Mouse (Mus musculus): ENCODE measurements around the gene Smndc1. TPM values are rescaled to one million over a fixed set of nuclear protein-coding genes. Genes with fewer than 3 reads are reported as not detected.

The Smndc1 gene
- polyA plus RNA-seq, 1 experiment from 2014 or later: 40.4 TPM

GRCm38 (mm10) chr19:53392781-53393343 is 2.5 kb upstream of the Smndc1 start:
- Histone ChIP-seq H3K4me3 (no peak overlapping the region), H3K36me3 (peaks cover 8% of the 10 kb centered on the region), H3K27me3 (replicated peaks) (no peaks in the 10 kb centered on the region), H3K4me1 (peaks cover 11% of the 10 kb centered on the region), H3K4me2 (replicated peaks) (no peak overlapping the region), H3K9me3 (no peaks in the 10 kb centered on the region), H3K27ac (no peak overlapping the region), H3K9ac (no peak overlapping the region)
- no peak for ATAC-seq (ENCODE audit: low FRiP score, low read depth)
- 84% methylated on average over 8 of the region's 8 CpGs for WGBS

DNA sequence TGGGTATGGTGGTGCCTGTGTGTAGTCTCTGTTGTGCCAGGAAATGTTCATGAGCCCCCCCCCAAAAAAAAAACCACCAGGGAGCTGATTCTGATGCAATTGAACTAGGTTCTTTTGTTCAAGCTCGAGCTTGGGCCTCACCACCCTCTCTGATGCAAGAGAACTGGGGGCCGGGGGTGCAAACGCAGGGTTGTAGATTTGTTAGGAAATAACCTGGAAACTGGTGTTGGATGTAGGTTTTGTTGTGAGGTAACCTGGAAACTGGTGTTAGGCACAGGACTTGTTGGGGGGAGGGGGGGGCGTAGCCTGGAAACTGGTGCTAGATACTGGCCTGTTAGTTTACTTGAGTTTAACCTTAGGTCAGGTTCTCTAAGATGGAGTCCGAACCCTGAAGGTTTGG is 1.4 kb upstream of the Smndc1 start:
- Histone ChIP-seq H3K36me3 (peaks cover 18% of the 10 kb centered on the region), H3K4me3 (no peak overlapping the region), H3K27ac (no peak overlapping the region), H3K9ac (no peak overlapping the region), H3K9me3 (no peaks in the 10 kb centered on the region), H3K27me3 (replicated peaks) (no peaks in the 10 kb centered on the region), H3K4me1 (peaks cover 11% of the 10 kb centered on the region), H3K4me2 (replicated peaks) (peak overlapping the region; percentile 74)
- WGBS: 91% methylated on average over 5 of the region's 5 CpGs
- ATAC-seq (ENCODE audit: low FRiP score, low read depth): no peak

DNA sequence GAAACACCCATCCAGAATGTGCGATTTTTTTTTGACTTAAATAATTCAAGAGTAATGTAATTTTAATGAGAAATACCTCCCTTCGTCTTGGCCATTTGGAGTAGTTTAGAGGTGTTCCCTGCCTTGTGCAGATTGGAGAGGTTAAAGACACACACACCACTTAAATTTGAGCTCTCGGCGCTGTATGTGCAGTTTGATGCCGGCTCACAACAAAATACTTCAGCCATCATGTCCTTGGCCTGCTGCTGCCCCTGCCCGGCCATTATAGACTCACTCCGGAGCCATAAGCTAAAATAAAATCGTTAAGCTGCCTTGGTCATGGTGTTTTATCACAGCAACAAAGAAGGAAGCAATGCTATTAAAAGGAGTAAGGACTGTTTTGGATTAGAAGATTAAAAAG is 1.0 kb upstream of the Smndc1 start:
- ATAC-seq (ENCODE audit: low FRiP score, low read depth): no peak
- Histone ChIP-seq H3K9ac (peak overlapping the region; percentile 58), H3K4me1 (peaks cover 11% of the 10 kb centered on the region), H3K27ac (no peak overlapping the region), H3K27me3 (replicated peaks) (no peaks in the 10 kb centered on the region), H3K9me3 (no peaks in the 10 kb centered on the region), H3K4me3 (peak overlapping the region; percentile 99), H3K36me3 (peaks cover 20% of the 10 kb centered on the region), H3K4me2 (replicated peaks) (peak overlapping the region; percentile 74)
- 44% methylated on average over 8 of the region's 8 CpGs for WGBS

DNA sequence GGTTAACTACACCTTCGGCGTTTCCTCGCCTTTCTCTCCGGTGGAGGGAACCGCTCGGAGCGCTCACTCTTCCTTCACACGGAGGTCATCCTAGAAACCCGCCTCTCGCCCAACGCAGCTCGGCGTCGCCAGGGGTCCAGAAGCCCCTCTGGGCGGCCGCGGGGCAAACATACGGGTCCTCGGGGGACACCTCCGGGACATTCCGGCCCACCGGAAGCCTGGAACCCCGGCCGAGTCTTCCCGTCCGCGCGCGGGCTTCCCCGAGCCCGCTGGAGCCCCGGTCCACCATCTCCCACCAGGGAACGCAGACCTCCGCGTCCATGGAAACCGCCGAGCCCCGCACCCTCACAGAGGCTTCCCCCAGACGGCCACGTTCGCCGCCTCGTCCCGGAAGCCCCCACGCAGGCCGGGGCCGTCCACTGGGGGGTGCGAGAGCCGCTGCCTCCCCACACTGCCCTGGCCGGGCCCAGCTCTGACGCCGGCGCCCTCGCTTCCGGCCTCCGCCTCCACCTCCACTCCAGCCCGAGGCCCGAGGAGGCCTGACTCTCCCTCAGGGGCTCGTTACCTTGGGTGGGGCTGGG is 437 bp downstream of the Smndc1 start:
- Histone ChIP-seq H3K4me1 (peaks cover 13% of the 10 kb centered on the region), H3K9ac (peak overlapping the region; percentile 99), H3K4me3 (peak overlapping the region; percentile 99), H3K27ac (peak overlapping the region; percentile 98), H3K36me3 (peaks cover 28% of the 10 kb centered on the region), H3K4me2 (replicated peaks) (peak overlapping the region; percentile 74), H3K27me3 (replicated peaks) (no peaks in the 10 kb centered on the region), H3K9me3 (no peaks in the 10 kb centered on the region)
- under 1% methylated on average over 59 of the region's 59 CpGs for WGBS
- peak; percentile 93 for ATAC-seq (ENCODE audit: low FRiP score, low read depth)

DNA sequence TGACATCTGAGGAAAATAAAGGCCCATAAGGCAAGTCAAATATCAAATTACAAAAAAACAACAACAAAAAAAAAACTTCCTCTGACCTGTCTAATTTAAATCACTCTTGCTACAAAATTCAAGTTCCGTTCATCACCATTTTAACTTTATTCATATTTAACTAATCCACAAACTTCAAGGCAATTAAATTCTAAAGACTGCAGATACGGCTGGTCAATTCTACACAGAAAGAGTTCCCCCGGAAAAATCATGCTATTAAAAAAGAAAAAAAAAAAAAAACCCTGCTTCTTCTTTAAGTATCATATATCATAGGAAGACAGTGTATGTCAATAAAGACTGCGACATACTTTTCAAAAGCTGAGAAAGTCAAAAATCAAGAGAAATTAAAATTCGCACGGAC is 961 bp downstream of the Smndc1 start:
- Histone ChIP-seq H3K4me1 (peaks cover 13% of the 10 kb centered on the region), H3K4me2 (replicated peaks) (peak overlapping the region; percentile 74), H3K9me3 (no peaks in the 10 kb centered on the region), H3K27me3 (replicated peaks) (no peaks in the 10 kb centered on the region), H3K27ac (no peak overlapping the region), H3K36me3 (peaks cover 31% of the 10 kb centered on the region), H3K9ac (peak overlapping the region; percentile 99), H3K4me3 (peak overlapping the region; percentile 99)
- WGBS: 26% methylated on average over 6 of the region's 6 CpGs
- ATAC-seq (ENCODE audit: low FRiP score, low read depth): no peak

DNA sequence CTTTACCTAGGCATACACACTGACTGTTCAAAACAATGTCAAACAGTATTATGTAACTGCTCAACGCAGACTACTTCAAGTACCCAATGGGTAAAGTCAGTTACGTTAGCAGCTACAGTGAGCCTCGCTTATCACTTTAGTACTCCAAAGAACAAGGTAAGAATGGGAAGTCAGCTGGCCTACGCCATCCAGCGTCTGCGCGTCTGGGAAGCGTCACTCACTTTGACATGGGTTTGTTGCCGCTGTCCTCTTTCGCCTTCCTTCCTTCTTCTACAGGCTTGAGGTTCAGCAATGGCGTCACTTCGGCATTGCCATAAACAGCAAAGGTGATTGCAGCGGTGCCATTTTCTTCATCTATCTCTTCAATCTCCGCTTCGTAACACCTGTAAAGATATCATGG is 7.0 kb downstream of the Smndc1 start:
- H3K9me3 ChIP-seq: no peaks in the 10 kb centered on the region
- 96% methylated on average over 15 of the region's 15 CpGs for WGBS
- no peak overlapping the region for H3K27ac ChIP-seq
- H3K9ac ChIP-seq: no peak overlapping the region
- H3K27me3 ChIP-seq (replicated peaks): no peaks in the 10 kb centered on the region
- ATAC-seq (ENCODE audit: low FRiP score, low read depth): no peak
- no peak overlapping the region for H3K4me2 ChIP-seq (replicated peaks)
- no peak overlapping the region for H3K4me3 ChIP-seq
- H3K36me3 ChIP-seq: peaks cover 72% of the 10 kb centered on the region
- peaks cover 2% of the 10 kb centered on the region; the same call in 1 of the 2 replicates for H3K4me1 ChIP-seq

DNA sequence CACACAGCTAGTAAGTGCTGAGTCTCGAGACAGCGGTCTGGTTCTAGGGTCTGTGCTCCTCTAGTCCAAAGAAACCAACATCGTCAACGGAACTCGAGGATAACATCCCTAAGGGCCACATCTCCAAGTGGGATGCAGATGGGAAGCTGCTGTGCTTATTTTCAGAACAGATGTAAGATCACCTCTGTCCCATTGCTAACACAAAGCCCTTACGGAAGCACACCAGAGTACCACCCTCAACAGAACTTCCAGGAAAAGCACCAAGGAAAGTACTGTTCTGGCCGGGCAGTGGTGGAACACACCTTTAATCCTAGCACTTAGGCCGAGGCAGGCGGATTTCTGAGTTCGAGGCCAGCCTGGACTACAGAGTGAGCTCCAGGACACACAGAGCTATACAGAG is 12.0 kb downstream of the Smndc1 start:
- no peak for ATAC-seq (ENCODE audit: low FRiP score, low read depth)
- H3K4me2 ChIP-seq (replicated peaks): no peak overlapping the region
- no peaks in the 10 kb centered on the region for H3K27me3 ChIP-seq (replicated peaks)
- WGBS: 93% methylated on average over 10 of the region's 10 CpGs
- H3K4me3 ChIP-seq: no peak overlapping the region
- no peak overlapping the region for H3K27ac ChIP-seq
- H3K9me3 ChIP-seq: no peaks in the 10 kb centered on the region
- no peak overlapping the region for H3K9ac ChIP-seq
- peaks cover 59% of the 10 kb centered on the region for H3K36me3 ChIP-seq
- no peaks in the 10 kb centered on the region for H3K4me1 ChIP-seq

GRCm38 (mm10) chr19:53377652-53378051 is 12.7 kb downstream of the Smndc1 start:
- 91% methylated on average over 8 of the region's 8 CpGs for WGBS
- H3K27me3 ChIP-seq (replicated peaks): no peaks in the 10 kb centered on the region
- no peaks in the 10 kb centered on the region for H3K9me3 ChIP-seq
- no peak overlapping the region for H3K4me2 ChIP-seq (replicated peaks)
- ATAC-seq (ENCODE audit: low FRiP score, low read depth): no peak
- no peak overlapping the region for H3K27ac ChIP-seq
- peaks cover 57% of the 10 kb centered on the region for H3K36me3 ChIP-seq
- no peak overlapping the region for H3K4me3 ChIP-seq
- no peaks in the 10 kb centered on the region for H3K4me1 ChIP-seq
- H3K9ac ChIP-seq: no peak overlapping the region

GRCm38 (mm10) chr19:53375816-53376215 is 14.6 kb downstream of the Smndc1 start:
- Histone ChIP-seq H3K4me2 (replicated peaks) (no peak overlapping the region), H3K36me3 (peaks cover 59% of the 10 kb centered on the region), H3K9me3 (no peaks in the 10 kb centered on the region), H3K27me3 (replicated peaks) (no peaks in the 10 kb centered on the region), H3K4me3 (no peak overlapping the region), H3K4me1 (no peaks in the 10 kb centered on the region), H3K27ac (no peak overlapping the region), H3K9ac (no peak overlapping the region)
- ATAC-seq (ENCODE audit: low FRiP score, low read depth): no peak
- 93% methylated on average over 9 of the region's 9 CpGs for WGBS

GRCm38 (mm10) chr19:53375299-53375698 is 15.1 kb downstream of the Smndc1 start:
- Histone ChIP-seq H3K4me2 (replicated peaks) (no peak overlapping the region), H3K4me3 (no peak overlapping the region), H3K9ac (no peak overlapping the region), H3K27ac (no peak overlapping the region), H3K27me3 (replicated peaks) (no peaks in the 10 kb centered on the region), H3K36me3 (peaks cover 59% of the 10 kb centered on the region), H3K4me1 (no peaks in the 10 kb centered on the region), H3K9me3 (no peaks in the 10 kb centered on the region)
- 95% methylated on average over 6 of the region's 6 CpGs for WGBS
- no peak for ATAC-seq (ENCODE audit: low FRiP score, low read depth)

GRCm38 (mm10) chr19:53373570-53373969 is 16.8 kb downstream of the Smndc1 start:
- WGBS: 86% methylated on average over 2 of the region's 2 CpGs
- H3K27ac ChIP-seq: no peak overlapping the region
- H3K27me3 ChIP-seq (replicated peaks): no peaks in the 10 kb centered on the region
- peaks cover 51% of the 10 kb centered on the region for H3K36me3 ChIP-seq
- no peak overlapping the region for H3K4me3 ChIP-seq
- H3K4me2 ChIP-seq (replicated peaks): no peak overlapping the region
- H3K4me1 ChIP-seq: no peaks in the 10 kb centered on the region
- no peaks in the 10 kb centered on the region for H3K9me3 ChIP-seq
- ATAC-seq (ENCODE audit: low FRiP score, low read depth): no peak
- no peak overlapping the region for H3K9ac ChIP-seq

- Histone ChIP-seq H3K4me1 (no peaks in the 10 kb centered on the region), H3K9ac (no peak within 1 kb of the TSS), H3K4me3 (no peak within 1 kb of the TSS), H3K36me3 (peaks cover 44% of the 10 kb centered on the region), H3K27ac (no peak within 1 kb of the TSS), H3K27me3 (replicated peaks) (no peaks in the 10 kb centered on the region), H3K4me2 (replicated peaks) (no peak within 1 kb of the TSS), H3K9me3 (no peaks in the 10 kb centered on the region)
- 90% methylated on average over 13 of the region's 13 CpGs for WGBS
- no peak for ATAC-seq (ENCODE audit: low FRiP score, low read depth)
Observed at GRCm38 (mm10) chr19:53371666-53372065, 18.7 kb downstream of the Smndc1 start, which contains the start of gene Gm10197. Gene Gm10197 (minus strand): TSS chr19:53371766.

GRCm38 (mm10) chr19:53370233-53370632 is 20.1 kb downstream of the Smndc1 start:
- peaks cover 35% of the 10 kb centered on the region for H3K36me3 ChIP-seq
- ATAC-seq (ENCODE audit: low FRiP score, low read depth): no peak
- WGBS: 86% methylated on average over 15 of the region's 15 CpGs

More at GRCm38 (mm10) chr19:53370233-53370632, 20.1 kb downstream of the Smndc1 start:
- Histone ChIP-seq H3K4me3 (no peak overlapping the region), H3K4me2 (replicated peaks) (no peak overlapping the region), H3K27me3 (replicated peaks) (no peaks in the 10 kb centered on the region), H3K9me3 (no peaks in the 10 kb centered on the region), H3K9ac (no peak overlapping the region), H3K27ac (no peak overlapping the region), H3K4me1 (peaks cover 5% of the 10 kb centered on the region; the same call in 1 of the 2 replicates)
